Mouse (Mus musculus): ENCODE measurements at regions not wholly inside any gene's neighbourhood (a gene's known extent, or its start where the extent isn't known, plus 50 kb on each side); places are given as distances from the start of the nearest gene placed in this dataset.
"Not testable (repeated sequence)": the region's sequence is repeated elsewhere in the genome, so short reads cannot be mapped to it uniquely, and the experiment has no call there.

- DNase-seq, result no peak
Measured at GRCm38 (mm10) chr3:124157858-124158655, 162.6 kb upstream of the Tram1l1 start.

- DNase-seq, result not testable (repeated sequence)
Measured at GRCm38 (mm10) chr3:124193331-124193730, 127.3 kb upstream of the Tram1l1 start.

- not testable (repeated sequence) for DNase-seq
Measured at GRCm38 (mm10) chr3:124200226-124200940, 120.3 kb upstream of the Tram1l1 start.

DNA sequence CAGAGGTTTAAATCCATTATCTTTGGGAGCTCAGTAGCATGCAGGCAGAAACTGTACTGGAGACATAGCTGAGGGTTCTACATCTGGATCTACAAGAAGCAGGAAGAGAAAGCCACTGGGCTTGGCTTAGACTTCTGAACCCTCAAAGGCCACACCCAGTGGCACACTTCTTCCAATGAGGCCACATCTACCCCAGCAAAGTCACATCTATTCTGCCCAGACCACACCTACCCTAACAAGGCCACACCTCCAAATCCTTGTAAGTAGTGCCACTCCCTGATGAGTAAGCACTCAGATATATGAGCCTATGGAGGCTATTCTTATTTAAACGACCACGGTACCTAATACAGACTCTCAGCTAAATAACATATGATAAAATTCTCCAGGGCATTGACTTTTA is 103.5 kb upstream of the Tram1l1 start:
- DNase-seq, result no peak

- no peak for DNase-seq
Measured at GRCm38 (mm10) chr3:124225982-124226381, 94.7 kb upstream of the Tram1l1 start.

GRCm38 (mm10) chr3:124227701-124228100 is 93.0 kb upstream of the Tram1l1 start:
- no peak for DNase-seq

GRCm38 (mm10) chr3:124240936-124241733 is 79.5 kb upstream of the Tram1l1 start:
- no peak for DNase-seq

DNA sequence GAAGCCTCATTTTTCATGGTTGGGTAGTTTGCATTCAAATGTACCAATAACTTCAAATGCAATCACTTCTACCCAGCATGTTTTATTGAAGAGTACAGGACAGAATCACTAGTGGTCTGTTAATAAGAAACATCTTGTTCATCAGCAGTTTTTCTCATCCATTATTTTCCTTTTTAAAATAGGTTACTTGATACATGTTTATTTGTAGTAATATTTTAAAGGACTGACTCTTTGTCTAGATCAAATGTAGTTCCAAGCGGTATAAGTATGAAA is 79.0 kb upstream of the Tram1l1 start:
- DNase-seq, result no peak

- DNase-seq, result no peak
Measured at GRCm38 (mm10) chr3:124262150-124262549, 58.5 kb upstream of the Tram1l1 start.

DNA sequence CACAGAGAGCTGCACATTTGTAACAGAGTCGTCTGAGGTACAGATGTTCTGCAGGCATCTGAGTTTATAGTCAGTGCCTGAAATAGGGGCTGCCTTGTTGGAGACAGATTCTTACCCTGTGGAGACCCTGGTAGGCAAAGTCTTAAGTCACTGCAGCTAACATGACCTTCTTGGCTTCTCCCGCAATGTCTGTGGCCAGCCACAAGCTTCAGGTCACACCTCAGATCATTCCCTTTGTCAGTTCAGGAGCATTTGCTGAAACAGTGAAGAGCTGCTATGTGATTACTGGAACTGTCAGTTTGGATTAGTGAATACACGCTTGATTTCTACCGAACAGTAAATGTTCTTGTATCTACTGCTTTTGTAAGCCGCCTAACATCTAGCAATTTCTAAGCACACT is 53.8 kb upstream of the Tram1l1 start:
- no peak for DNase-seq

DNA sequence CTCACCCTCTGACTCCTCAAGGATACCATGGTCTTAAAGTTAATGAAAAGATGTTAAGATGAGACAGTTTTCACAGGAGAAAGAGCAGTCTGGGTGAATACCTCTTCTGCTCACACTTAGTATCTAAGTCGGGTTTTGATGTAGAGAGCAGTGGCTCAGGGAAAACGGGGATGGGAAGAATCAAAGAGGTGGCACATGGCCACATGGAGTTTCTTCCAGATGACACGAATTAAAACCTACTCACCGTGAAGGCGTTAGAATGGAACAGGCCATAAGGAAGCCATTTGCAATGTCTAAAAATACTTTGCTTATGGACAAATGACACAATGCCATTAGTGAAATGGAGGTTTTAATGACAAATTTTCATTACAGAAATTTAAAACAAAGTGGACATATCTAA is 50.1 kb upstream of the Tram1l1 start:
- no peak for DNase-seq
